Mouse (Mus musculus) embryonic stem cell, embryonic (primary cell): ENCODE measurements around the gene Taok3.

Experiments
- CTCF ChIA-PET, 4 experiments: fragments of 300-600 bp in 2 of 4; fragments of 350-600 bp in 2 of 4; sonication (Branson Sonifier 250); formaldehyde crosslinking; loops; one replicate each; lab custom pipeline; 2022; ENCODE audit warnings: inconsistent platforms in 2 of 4; lab: Charles Lee
- POLR2A ChIA-PET, 4 experiments: fragments of 300-600 bp in 2 of 4; fragments of 350-600 bp in 2 of 4; sonication (Branson Sonifier 250); formaldehyde crosslinking; loops; one replicate each; lab custom pipeline; 2022; ENCODE audit warnings: antibody characterized with exemption in 4 of 4, inconsistent platforms in 1 of 4; lab: Charles Lee

The Taok3 gene

DNA sequence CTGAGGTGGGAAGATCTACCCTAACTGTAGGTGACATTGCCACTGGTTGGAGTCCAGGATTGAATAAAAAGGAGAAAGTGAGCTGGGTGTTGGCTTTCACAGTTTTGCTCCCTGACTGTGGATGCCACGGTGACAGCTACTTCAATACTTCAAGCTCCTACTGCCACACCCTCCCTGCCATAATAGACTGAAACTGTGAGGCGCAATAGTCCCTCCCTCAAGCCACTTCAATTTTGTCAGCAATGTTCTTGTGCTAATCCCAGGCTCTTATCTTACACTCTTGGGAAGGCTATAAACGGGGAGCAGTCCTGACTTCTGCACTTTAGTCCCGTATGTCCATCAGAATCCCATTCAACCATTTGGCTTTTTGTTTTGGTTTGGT, 159.7 kb downstream of the Taok3 start:
- ChIA-PET POLR2A (interaction anchor here in 3 of 4 experiments (0.6 to 2.0 kb wide), 8 partner anchors 9 to 28 kb away, joined by 3 to 9 read pairs (median 5); no protein-coding TSS in a partner anchor), CTCF (interaction anchor here in 1 of 4 experiments (0.6 to 1.4 kb wide), 8 partner anchors 8 to 160 kb away, joined by 3 to 4 read pairs (median 3); partner anchors contain the start of genes Pebp1 and Taok3)

DNA sequence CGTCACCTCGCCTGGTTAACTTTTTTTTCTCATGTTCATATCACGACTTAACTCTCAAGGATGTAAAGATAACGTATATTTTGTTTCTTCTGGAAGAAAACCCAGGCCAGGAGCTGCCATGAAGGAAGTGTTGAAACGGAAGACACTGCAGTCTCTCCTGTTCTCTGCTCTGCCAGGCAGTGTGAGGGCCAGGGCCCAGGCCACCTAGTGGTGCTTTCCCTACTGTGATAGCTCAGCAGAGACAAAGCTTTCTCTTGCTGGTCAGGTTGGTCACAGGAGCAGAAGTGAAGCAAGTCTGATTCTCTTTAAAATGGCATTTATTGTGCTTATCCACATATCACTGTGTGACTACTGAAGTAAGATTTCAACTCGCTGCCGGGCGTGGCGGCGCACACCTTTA, 161.6 kb downstream of the Taok3 start:
- ChIA-PET CTCF (interaction anchor here (0.5 to 1.9 kb wide), 13 partner anchors 8 to 675 kb away, joined by 3 to 17 read pairs (median 4); no protein-coding TSS in a partner anchor), POLR2A (interaction anchor here in 2 of 4 experiments (0.7 to 1.3 kb wide), 3 partner anchors 10 to 24 kb away, joined by 3 to 4 read pairs (median 4); no protein-coding TSS in a partner anchor)

DNA sequence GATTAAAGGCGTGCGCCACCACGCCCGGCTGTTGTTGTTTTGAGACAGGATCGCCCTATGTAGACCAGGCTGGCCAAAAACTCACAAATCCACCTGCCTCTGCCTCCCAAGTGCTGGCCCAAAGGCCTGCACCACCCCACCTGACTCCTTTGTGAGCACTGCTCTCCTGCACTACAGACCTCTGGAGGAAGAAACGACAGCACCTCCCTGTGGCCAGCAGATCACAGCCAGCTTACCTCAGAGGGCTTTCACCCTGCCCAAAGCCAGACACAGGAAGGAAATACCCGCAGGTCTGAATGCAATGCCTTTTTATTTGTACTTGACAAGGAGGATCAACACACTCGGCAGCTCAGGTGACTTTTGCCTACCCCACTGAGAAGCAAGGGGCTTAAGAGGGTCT, 162.4 kb downstream of the Taok3 start:
- ChIA-PET POLR2A (interaction anchor here in 2 of 4 experiments (0.6 to 1.3 kb wide), 6 partner anchors 9 to 65 kb away, joined by 3 to 5 read pairs (median 4); no protein-coding TSS in a partner anchor), CTCF (interaction anchor here in 3 of 4 experiments (0.5 to 1.9 kb wide), 11 partner anchors 10 to 188 kb away, joined by 3 to 17 read pairs (median 4); no protein-coding TSS in a partner anchor)

DNA sequence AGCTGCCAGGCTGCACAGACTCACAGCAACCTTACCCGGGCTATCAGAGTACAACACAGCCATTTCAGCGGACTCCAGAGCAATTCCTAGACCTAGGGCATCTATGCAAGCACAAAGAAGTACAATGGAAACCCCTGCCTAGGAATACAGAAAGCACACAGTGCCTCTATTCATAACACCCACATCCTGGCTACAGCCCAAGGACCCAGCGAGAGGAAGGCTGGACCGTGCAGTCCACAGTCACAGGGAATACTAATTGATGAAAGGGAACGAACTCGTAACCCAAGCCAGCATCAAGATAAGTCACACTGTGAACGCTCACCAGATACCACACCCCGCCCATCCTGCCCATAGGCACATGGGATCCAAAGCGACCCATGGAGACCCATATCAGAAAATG, 164.1 kb downstream of the Taok3 start:
- CTCF ChIA-PET, result interaction anchor here in 1 of 4 experiments (0.5 to 1.2 kb wide), 2 partner anchors 169 to 1753 kb away, joined by 3 to 4 read pairs; no protein-coding TSS in a partner anchor
- POLR2A ChIA-PET, result interaction anchor here in 1 of 4 experiments (1.0 kb wide), 1 partner anchor 9 kb away, joined by 4 read pairs; no protein-coding TSS in a partner anchor

DNA sequence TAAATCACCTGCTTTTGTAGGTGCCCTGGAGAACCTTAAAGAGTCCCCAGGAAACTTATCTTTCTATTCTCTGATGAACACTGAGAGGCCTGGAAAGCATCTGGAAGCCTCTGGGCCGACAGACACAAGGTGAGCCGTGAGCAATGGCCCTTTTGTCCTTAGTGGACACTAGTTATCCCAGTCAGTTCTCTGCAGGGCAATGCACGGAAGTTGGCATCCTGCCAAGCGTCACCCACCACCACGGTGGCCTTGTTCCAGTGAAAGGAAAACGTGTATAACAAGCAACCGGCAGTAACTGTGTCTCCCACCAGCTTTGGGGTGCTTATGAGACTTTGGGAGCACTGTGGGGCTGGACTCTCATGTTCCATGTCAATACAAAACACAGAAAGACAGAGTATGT, 164.8 kb downstream of the Taok3 start:
- ChIA-PET CTCF (interaction anchor here in 1 of 4 experiments (1.2 kb wide), 1 partner anchor 169 kb away, joined by 3 read pairs; no protein-coding TSS in a partner anchor), POLR2A (interaction anchor here in 2 of 4 experiments (0.6 to 1.0 kb wide), 3 partner anchors 10 to 242 kb away, joined by 3 to 4 read pairs (median 3); partner anchors contain the start of gene Wsb2 (in 1 of the 2))

DNA sequence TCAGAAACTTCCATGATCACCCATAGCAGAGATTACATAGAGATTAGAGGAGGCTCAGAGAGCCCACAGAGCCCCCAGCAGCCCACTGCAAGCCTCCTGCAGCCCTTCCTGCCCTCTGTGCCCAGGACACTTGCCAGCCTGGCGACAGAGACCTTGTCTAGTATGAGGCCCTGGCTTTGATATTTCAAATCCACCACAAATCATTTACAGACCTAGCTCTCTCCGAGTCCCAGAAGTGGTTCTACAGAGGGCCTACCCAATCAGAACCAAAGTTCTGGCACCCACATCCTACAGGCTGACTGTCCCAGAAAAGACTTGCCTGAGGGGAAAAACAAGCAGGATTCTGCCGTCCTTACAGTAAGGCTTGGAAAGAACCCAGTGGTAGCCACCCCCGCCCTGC, 165.3 kb downstream of the Taok3 start:
- ChIA-PET CTCF (no interaction called here), POLR2A (interaction anchor here in 1 of 4 experiments (0.6 kb wide), 1 partner anchor 243 kb away, joined by 3 read pairs; no protein-coding TSS in a partner anchor)

DNA sequence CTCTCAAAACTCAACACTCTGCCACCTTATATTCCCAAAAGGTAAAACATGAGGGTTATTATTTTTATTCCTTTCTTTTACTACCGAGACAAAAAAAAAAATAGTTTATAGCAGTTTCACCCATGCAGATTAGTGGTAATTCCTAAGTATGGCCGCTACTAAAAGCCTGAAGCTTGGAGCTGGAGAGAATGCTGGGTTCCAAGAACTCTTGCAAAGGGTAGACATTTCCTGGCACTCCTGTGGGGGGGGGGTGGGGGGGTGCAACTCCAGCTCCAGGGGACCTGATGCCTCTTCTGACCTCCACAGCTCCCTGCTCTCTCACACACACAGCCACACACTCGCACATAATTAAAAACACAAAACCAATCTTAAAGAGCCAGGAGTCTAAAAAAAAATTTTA, 166.4 kb downstream of the Taok3 start:
- CTCF ChIA-PET, result interaction anchor here in 3 of 4 experiments (0.5 to 9.0 kb wide), 7 partner anchors 8 to 1083 kb away, joined by 3 to 322 read pairs (median 7); no protein-coding TSS in a partner anchor
- POLR2A ChIA-PET, result interaction anchor here in 3 of 4 experiments (0.6 to 9.2 kb wide), 16 partner anchors 9 to 434 kb away, joined by 3 to 244 read pairs (median 5); partner anchors contain the start of genes Ksr2 (in 1 of the 3) and Wsb2 (in 1 of the 3)

DNA sequence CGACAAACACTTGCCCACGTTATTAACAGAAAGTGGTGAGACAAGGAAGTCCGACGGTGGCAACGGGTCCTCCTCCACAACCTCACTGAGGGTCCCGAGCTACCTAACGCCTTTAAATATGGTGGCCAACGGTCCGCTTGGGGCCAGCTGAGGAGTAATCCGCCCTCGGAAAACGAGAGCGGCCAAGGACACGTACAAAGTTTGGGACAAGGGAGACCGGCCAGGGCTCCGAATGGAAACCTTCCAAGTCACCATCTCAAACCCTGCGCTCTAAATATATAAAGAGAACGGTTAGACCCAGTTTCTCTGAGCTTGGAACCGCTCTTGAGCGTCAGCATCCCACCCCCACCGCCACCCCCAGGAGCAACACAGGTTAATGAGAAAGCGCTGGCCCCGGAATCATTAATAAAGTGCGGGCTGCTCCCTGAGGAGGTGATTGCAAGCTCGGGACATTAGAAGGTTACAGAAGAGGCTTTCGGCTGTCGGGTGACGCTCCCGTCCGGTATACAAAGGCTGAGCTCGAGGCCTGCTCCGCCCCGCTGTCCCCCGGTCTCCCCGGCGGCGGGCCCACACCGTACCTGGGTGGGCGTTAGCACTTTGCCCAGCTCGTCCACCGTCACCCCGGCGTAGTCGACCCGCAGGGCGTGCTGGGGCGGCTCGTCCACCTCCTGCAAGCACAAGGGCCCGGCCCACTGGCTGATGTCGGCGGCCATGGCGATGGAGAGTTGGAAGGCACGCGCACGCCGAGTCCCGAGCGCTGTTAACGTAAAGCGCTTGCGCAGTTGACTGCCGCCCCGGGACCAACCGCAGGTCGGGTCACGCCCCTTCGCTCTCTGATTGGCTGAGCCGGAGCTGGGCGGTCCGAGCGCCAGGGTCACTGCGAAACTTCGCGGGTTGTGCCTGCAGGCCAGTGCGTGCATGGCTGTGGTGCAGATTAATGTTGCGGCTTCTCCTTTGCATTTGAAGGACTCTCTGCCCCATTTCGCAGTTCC, 167.2 kb downstream of the Taok3 start, which contains the start of gene Pebp1:
Pebp1 (minus strand) TSS at position 795 of the 992 bp plus-strand sequence.
- CTCF ChIA-PET, result interaction anchor here (0.5 to 9.0 kb wide), 25 partner anchors 8 to 1466 kb away, joined by 3 to 322 read pairs (median 4); partner anchors contain the start of gene Taok3 (in 1 of the 4)
- POLR2A ChIA-PET, result interaction anchor here in 3 of 4 experiments (0.6 to 9.2 kb wide), 54 partner anchors 9 to 433 kb away, joined by 3 to 244 read pairs (median 4); partner anchors contain the start of genes Ksr2 (in 2 of the 3), Suds3 (in 2 of the 3), Taok3 (in 2 of the 3) and Wsb2 (in 1 of the 3)

DNA sequence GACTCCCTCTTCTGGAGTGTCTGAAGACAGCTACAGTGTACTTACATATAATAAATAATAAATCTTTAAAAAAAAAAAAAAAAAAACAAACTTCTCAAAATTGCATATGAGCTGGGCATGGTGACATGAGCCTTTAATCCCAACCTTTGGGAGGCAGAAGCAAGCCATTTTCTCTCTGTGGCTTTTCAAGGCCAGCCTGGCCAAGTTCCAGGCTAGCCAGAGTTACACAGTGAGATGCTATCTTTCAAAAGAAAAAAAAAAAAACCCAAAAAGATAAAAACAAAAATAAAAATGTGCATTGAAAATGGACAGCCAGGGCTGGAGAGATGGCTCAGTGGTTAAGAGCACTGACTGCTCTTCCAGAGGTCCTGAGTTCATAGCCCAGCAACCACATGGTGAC, 169.7 kb downstream of the Taok3 start:
- ChIA-PET POLR2A (interaction anchor here in 3 of 4 experiments (0.5 to 9.2 kb wide), 5 partner anchors 15 to 199 kb away, joined by 3 to 244 read pairs (median 8); partner anchors contain the start of gene Wsb2 (in 1 of the 3)), CTCF (interaction anchor here (0.6 to 9.0 kb wide), 33 partner anchors 8 to 1143 kb away, joined by 3 to 322 read pairs (median 4); partner anchors contain the start of gene Ksr2 (in 1 of the 4))

DNA sequence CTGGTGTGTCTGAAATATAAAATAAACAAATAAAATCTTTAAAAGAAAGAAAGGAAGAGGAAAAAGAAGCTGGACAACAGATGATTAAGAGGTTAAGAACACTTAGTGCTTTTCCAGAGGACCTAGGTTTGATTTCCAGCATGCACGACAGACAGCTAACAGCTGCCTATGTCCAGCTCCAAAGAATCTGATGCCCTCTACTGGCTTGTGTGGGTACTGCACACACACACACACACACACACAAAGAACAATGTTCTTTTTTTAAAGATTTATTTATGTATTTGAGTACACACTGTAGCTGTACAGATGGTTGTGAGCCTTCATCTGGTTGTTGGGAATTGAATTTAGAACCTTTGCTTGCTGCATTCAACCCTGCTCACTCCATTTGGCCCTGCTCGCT, 170.2 kb downstream of the Taok3 start:
- CTCF ChIA-PET, result interaction anchor here (0.6 to 9.0 kb wide), 30 partner anchors 9 to 1143 kb away, joined by 3 to 322 read pairs (median 4); partner anchors contain the start of gene Ksr2 (in 1 of the 4)
- POLR2A ChIA-PET, result interaction anchor here in 3 of 4 experiments (0.5 to 9.2 kb wide), 11 partner anchors 10 to 221 kb away, joined by 3 to 244 read pairs (median 6); partner anchors contain the start of gene Wsb2 (in 1 of the 3)

DNA sequence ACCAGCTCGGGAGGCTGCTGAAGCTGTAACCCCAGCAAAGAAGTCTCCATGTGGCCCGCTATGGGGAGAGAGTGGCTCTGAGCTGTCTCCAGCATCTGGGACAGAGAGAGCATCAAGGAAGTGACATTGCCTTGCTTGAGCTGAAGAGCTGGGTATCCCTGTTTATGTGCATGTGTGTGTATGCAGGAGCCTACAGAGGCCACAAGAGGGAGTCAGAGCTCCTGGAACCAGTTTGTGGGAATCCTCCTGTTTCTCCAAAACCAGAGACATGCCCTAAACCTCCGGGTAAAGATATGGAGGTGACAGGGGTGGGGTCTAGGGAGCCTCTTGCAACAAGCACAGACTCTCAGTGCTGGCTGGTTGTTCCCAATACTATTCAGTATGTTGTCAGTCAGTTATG, 171.4 kb downstream of the Taok3 start:
- ChIA-PET CTCF (interaction anchor here (0.5 to 9.0 kb wide), 43 partner anchors 9 to 1982 kb away, joined by 3 to 322 read pairs (median 4); partner anchors contain the start of genes Ksr2 (in 1 of the 4), Taok3 (in 1 of the 4) and Wsb2 (in 1 of the 4)), POLR2A (interaction anchor here in 3 of 4 experiments (0.6 to 9.2 kb wide), 25 partner anchors 9 to 122 kb away, joined by 3 to 244 read pairs (median 3); partner anchors contain the start of gene Wsb2 (in 1 of the 3))

DNA sequence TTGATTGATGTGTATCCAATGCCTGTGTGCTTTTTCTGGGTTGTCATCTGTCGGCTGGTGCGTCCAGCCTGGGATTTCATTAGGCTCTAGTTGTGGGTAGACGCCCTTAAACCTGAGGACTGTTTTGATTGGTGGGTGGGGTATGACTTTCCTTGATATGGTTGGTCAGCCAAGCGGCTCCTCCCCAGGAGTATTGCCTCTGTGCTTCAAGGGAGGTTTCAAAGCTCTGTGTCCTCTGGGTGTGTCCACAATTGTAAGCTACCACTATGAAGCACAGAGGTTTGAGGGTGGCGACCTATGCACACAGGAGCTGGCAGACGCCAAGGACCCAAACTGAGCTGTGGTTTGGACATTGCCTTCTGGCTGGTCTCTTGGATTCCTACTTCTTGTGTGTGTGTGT, 172.6 kb downstream of the Taok3 start:
- POLR2A ChIA-PET, result interaction anchor here (0.5 to 9.2 kb wide), 68 partner anchors 10 to 781 kb away, joined by 3 to 244 read pairs (median 5); partner anchors contain the start of genes Wsb2 (in 3 of the 4), Ksr2 (in 1 of the 4), Suds3 (in 1 of the 4) and Taok3 (in 1 of the 4)
- CTCF ChIA-PET, result interaction anchor here (0.6 to 9.0 kb wide), 36 partner anchors 11 to 942 kb away, joined by 3 to 322 read pairs (median 4); partner anchors contain the start of genes Taok3 (in 2 of the 4), Suds3 (in 1 of the 4) and Wsb2 (in 1 of the 4)

DNA sequence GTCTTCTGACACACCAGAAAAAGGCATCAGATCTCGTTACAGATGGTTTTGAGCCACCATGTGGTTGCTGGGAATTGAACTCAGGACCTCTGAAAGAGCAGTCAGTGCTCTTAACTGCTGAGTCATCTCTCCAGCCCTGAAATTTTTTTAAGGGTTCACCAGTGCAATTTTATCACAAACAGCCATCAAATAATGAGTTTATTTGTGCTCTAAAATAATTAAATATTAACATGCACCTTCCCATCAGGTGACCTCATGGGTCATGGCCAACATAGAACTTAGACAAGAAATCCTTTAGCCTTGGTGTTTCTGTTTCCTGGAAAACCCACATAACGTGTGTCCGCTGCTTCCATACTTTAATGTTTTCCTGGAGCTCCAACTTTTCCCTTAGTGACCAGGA, 173.8 kb downstream of the Taok3 start:
- ChIA-PET POLR2A (interaction anchor here (0.6 to 9.2 kb wide), 24 partner anchors 10 to 336 kb away, joined by 3 to 244 read pairs (median 5); partner anchors contain the start of genes Taok3 (in 1 of the 4) and Wsb2 (in 1 of the 4)), CTCF (interaction anchor here (0.6 to 9.0 kb wide), 10 partner anchors 11 to 427 kb away, joined by 3 to 322 read pairs (median 8); no protein-coding TSS in a partner anchor)

DNA sequence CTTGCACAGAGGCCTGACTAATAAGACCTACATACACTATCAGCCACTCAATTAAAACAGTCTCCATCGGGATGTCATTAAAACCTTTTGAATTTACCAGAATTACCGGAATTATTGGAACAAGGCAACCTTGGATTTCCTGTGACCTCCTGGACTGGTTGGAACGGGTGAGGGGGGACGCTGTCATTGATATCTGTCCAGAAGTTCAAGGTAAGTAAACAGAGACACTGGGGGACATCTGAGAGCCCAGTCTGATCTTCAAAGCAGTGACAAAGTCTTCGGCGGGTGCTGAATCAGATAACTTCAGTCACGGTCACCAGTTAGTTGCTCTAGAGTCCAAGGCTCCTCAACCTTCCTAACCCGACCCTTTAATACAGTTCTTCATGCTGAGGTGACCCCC, 175.1 kb downstream of the Taok3 start:
- POLR2A ChIA-PET, result interaction anchor here in 3 of 4 experiments (0.6 to 9.2 kb wide), 12 partner anchors 9 to 250 kb away, joined by 3 to 244 read pairs (median 6); partner anchors contain the start of genes Taok3 (in 1 of the 3) and Wsb2 (in 1 of the 3)
- CTCF ChIA-PET, result interaction anchor here in 3 of 4 experiments (0.8 to 9.0 kb wide), 3 partner anchors 10 to 13 kb away, joined by 4 to 322 read pairs (median 105); no protein-coding TSS in a partner anchor

DNA sequence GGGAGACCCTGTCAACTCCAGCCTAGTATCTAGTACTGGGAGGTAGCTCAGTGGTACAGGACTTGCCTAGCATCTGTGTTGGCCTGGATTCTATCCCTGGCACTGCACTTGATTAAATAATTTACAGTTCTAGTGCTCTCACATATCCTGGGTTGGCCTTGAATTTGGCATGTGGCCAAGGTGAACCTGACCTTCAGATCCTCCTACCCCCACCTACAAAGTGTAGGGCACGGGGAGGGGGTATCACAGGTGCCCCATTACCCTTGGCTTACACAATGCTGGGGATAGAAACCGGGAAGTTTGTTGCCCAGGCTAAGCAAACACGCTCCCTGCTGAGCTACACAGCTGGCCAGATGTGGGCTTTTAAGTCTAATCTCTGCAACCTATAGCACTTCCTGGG, 183.0 kb downstream of the Taok3 start:
- CTCF ChIA-PET, result interaction anchor here (0.6 to 6.9 kb wide), 12 partner anchors 10 to 105 kb away, joined by 3 to 322 read pairs (median 16); partner anchors contain the start of genes Pebp1 (in 2 of the 4) and Wsb2 (in 1 of the 4)
- POLR2A ChIA-PET, result interaction anchor here (0.5 to 6.5 kb wide), 27 partner anchors 10 to 1133 kb away, joined by 3 to 244 read pairs (median 7); partner anchors contain the start of genes Pebp1 (in 2 of the 4), Wsb2 (in 2 of the 4) and Taok3 (in 1 of the 4)
